Mouse (Mus musculus): ENCODE measurements around the gene Sstr2. TPM values are rescaled to one million over a fixed set of nuclear protein-coding genes. Genes with fewer than 3 reads are reported as not detected.

Gene Sstr2
- total RNA-seq, 2 experiments from 2014 or later = not detected

DNA sequence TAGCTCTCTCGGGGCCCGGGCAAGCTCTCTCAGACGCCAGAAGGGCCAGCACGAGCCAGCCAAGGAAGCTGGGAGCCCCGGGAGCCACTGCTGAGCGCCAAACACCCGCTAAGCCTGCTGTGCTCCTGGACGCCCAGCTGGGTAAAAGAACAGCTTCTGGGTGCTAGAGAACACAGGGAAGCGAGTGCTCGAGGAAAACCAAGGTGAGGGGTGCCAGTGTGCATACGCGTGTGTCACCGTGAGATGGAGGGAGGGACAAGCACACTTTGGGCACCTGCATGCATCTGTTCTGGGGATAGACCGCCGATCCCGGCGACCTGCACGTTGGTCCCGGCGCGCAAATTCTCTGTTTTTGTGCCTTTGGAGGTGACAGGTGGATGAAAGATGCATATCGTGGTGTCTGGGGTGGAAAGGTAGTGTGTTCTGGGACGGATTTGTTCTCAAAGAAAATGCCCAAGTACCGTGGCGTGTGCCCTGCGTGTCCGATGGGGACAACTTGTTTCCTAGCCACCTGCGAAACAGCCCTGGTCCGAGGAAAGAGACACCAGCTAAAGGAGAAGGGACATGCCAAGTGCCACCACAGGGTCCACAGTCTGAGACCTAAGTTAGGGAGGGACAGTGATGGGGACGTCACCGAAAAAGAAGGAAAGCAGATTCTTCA is 408 bp downstream of the Sstr2 start:
- no peak for ATAC-seq (ENCODE audit: poor library complexity, severe bottlenecking)

DNA sequence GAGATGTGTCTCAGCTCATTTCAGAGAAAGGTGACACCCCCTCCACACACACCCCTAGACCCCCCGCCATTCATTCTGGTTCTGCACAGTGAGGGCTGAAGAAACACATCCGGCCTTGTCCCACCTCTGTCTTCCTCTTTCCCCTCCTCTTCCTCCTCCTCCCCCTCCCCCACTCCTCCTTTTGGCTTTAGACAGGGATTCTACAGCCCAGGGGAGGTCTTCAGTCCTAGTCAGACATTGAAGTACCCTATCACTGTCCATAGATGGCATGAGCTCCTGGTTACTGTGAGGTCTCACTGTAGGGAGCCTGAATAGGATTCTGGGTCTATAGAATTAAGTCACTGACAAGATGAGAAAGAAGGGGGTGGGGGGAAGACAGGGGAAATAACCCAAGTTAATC is 1.9 kb downstream of the Sstr2 start:
- ATAC-seq (ENCODE audit: poor library complexity, severe bottlenecking) = no peak

GRCm38 (mm10) chr11:113622028-113622427 is 2.9 kb downstream of the Sstr2 start:
- ATAC-seq (ENCODE audit: poor library complexity, severe bottlenecking) = no peak

DNA sequence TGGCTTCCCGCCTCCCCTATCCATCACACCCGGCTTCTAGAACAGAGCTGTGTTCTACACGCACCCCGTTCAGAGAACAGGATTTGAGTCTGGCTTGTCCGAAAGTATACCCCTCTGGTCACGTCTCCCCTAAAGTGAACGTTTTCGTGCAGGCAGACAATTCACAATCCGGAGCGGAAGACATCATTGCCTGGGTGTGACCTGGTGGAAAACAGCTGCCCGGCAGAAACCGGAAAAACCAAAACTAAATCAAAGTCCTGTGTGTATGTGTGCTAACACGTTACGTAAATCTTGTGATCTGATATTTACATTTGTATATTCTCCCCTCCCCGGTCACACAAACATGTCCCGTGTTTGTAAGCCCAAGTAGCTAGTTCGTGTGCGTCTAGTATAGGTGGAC is 6.3 kb downstream of the Sstr2 start:
- no peak for ATAC-seq (ENCODE audit: poor library complexity, severe bottlenecking)

GRCm38 (mm10) chr11:113627785-113628184 is 8.6 kb downstream of the Sstr2 start:
- ATAC-seq (ENCODE audit: poor library complexity, severe bottlenecking) = no peak; the same call in 1 of the 2 replicates

GRCm38 (mm10) chr11:113630642-113631041 is 11.5 kb downstream of the Sstr2 start:
- no peak for ATAC-seq (ENCODE audit: poor library complexity, severe bottlenecking)

- no peak for ATAC-seq (ENCODE audit: poor library complexity, severe bottlenecking)
Measured at GRCm38 (mm10) chr11:113631302-113631701, 12.2 kb downstream of the Sstr2 start.

- no peak for ATAC-seq (ENCODE audit: poor library complexity, severe bottlenecking)
Measured at GRCm38 (mm10) chr11:113631862-113632261, 12.7 kb downstream of the Sstr2 start.

DNA sequence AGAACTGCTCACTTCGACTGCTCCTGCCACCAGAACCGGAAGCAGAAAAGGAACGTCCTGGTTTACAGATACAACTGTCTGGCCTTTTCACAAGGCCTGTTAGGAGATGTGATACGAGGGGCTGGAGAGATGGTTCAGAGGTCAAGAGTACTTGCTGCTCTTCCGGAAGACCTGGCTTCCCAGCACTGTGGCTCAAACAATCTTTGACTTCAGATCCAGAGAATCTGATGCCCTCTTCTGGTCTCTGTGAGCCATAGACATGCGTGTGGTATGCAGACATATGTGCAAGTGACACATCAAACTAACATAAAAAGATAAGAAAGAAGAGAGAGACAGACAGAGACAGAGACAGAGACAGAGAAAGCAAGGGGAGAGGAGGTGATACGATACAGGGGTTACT is 13.2 kb downstream of the Sstr2 start:
- no peak for ATAC-seq (ENCODE audit: poor library complexity, severe bottlenecking)

DNA sequence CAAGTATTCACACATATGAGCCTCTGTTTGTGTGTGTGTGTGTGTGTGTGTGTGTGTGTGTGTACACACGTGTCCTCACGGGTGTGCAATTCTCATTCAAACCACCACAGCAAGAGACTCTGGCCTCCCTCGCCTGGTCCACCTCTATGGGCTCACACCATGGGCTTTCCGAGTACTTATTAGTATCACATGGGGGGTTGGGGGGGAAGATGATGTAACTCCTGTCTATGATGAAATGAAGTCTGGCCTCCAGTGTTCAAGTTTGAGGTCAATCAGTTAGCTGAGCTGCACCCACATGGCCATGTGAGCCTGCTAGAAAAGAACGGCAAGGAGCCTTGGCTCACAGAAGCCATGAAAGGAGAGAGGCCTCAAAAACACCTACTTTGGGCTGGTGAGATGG is 14.3 kb downstream of the Sstr2 start:
- ATAC-seq (ENCODE audit: poor library complexity, severe bottlenecking) = no peak

DNA sequence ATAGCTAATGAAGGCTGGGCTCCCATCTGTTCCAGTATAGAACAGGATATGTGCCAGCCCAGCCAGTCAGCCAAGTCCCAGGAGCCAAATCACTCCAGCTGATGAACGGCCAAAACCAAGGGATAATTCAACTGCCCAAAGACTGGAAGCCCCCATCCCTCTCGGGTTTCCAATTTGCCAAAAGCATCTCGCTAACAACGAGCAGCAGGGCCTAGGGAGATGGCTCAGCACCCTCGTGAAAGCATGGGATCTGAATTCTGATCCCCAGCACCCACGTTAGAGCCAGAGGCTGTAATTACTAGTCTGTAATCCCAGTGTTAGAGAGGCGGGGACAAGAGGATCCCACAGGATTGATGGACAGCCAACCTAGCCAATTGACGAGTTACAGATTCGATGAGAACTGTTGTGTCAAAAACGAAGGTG is 15.6 kb downstream of the Sstr2 start:
- no peak for ATAC-seq (ENCODE audit: poor library complexity, severe bottlenecking)

- ATAC-seq (ENCODE audit: poor library complexity, severe bottlenecking) = peak; percentile 67
Measured at GRCm38 (mm10) chr11:113638680-113639079, 19.5 kb downstream of the Sstr2 start.

DNA sequence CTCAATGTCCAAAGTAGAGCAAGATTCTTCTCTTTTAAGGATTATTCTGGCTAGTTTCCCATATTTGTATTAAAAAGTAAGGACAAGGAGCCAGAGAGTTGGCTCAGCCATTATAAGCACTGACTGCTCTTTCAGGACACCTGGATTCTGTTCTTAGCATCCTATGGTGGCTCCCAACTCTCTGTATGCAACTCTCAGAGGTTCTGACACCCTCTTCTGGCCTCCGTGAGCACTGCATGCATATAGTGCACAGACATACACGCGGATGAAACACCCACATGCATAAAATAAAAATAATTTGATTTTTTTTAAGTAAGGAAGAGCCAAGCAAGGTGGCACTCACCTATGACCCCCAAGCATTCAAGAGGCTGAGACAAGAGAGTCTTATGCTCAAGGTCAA is 26.0 kb downstream of the Sstr2 start:
- no peak for ATAC-seq (ENCODE audit: poor library complexity, severe bottlenecking)

GRCm38 (mm10) chr11:113648152-113648551 is 29.0 kb downstream of the Sstr2 start:
- peak; percentile 85 for ATAC-seq (ENCODE audit: poor library complexity, severe bottlenecking)

DNA sequence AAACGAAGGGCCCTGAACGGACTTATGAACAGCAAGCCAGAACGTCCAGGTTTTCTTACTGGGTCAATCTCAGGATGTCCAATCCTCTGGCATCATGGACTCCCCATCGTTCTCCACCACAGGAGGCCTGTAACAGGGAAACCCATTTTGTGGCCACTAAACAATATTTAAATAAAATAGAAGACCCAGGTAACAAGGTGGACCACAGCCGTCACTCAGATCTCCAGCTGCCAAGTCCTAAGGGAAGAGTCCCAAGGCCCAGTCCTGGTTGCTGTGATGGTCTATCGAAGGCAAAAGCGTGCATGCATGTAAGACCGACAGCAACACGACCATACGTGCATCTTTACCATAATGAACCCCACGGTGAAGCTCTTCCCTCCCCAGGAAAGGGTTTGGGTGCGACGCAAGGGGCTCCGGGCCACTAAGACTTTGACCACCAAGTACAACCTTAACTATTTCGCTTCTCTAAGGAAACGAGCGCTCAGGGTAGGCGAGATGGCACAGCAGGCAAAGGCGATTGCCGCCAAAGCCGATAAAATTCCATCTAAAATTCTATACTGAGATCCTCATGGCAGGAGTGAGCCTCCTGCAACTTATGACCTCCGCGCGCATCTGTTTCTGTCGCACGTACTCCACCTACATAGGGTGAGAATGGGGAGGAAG is 29.7 kb downstream of the Sstr2 start, which contains the start of gene Cog1:
Cog1 (plus strand) TSS at position 480 of the 663 bp plus-strand sequence.
- peak; percentile 6 for ATAC-seq (ENCODE audit: poor library complexity, severe bottlenecking)

DNA sequence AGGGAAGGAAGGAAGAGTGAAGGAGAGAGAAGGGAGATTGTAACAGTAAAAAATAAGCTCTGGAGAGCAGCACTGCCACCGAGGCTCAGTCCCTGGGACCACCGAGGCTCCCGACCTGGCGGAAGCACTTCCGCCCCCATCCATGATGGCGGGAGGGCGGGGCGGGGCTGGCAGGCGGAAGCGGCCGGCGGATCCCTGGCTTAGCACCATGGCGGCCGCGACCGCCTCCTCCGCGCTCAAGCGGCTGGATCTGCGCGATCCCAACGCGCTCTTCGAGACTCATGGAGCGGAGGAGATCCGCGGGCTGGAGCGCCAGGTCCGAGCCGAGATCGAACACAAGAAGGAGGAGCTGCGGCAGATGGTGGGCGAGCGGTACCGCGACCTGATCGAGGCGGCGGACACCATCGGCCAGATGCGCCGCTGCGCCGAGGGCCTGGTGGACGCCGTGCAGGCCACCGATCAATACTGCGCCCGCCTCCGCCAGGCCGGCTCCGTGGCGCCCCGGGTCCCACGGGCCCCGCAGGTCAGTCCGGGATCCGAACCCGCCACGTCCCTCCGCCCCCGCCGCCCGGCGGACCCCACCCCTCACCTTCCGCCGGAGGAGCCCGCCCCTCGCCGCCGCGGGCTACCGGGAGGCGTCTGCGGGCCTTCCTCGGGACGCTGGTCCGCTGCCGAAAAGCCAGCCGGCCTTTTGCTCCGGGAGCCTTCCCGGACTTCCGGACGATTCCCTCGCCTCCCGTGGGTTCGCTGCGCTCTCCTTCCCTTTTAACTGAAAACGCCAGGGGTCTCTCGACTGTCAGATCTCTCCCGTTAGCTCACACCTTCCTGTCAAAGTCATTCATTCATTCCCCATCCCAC is 30.4 kb downstream of the Sstr2 start, which contains the start of gene Slc39a11:
Slc39a11 (minus strand) TSS at position 727 of the 858 bp plus-strand sequence.
- peak; percentile 74 for ATAC-seq (ENCODE audit: poor library complexity, severe bottlenecking)

DNA sequence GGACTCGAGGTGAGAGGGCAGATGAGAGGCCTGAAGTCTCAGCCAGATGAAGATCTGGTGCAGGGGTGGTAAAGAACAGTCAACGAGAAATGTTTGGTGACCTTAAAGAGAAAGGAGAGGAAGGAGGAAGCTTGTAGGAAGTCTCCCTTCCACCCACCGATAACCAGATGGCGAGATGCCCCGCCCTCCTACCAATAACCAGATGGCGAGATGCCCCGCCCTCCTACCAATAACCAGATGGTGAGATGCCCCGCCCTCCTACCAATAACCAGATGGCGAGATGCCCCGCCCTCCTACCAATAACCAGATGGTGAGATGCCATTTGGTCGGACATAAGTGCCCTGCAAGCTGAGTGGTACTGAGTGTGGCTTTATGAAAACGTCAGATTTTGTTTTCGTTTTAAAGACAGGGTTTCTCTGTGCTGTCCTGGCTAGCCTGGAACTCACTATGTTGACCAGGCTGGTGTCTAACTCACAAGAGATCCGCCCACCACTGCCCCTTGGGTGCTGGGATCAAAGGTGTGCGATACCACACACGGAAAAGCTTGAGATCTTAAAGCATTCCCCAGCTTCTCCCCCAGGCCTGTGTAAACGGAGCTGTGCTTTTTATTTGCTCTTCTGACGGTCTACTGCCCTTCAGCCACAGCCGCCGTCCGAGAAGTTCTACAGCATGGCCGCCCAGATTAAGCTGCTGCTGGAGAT is 32.2 kb downstream of the Sstr2 start:
- no peak for ATAC-seq (ENCODE audit: poor library complexity, severe bottlenecking)

- ATAC-seq (ENCODE audit: poor library complexity, severe bottlenecking) = no peak
Measured at GRCm38 (mm10) chr11:113651907-113652273, 32.7 kb downstream of the Sstr2 start.

GRCm38 (mm10) chr11:113652516-113652915 is 33.4 kb downstream of the Sstr2 start:
- ATAC-seq (ENCODE audit: poor library complexity, severe bottlenecking) = no peak

GRCm38 (mm10) chr11:113654105-113654504 is 35.0 kb downstream of the Sstr2 start:
- no peak for ATAC-seq (ENCODE audit: poor library complexity, severe bottlenecking)

Measured in megakaryocyte, adult 5-6 weeks (primary cell).